Mouse (Mus musculus): ENCODE data around the gene B230104I21Rik.

The B230104I21Rik gene

GRCm38 (mm10) chr4:154348197-154348786, 12.4 kb downstream of the B230104I21Rik start:
- no peak for DNase-seq (ENCODE audit: low read depth, low spot score)

GRCm38 (mm10) chr4:154352246-154352645, 16.3 kb downstream of the B230104I21Rik start:
- no peak for DNase-seq (ENCODE audit: low read depth, low spot score)

GRCm38 (mm10) chr4:154355408-154355807, 19.5 kb downstream of the B230104I21Rik start:
- DNase-seq (ENCODE audit: low read depth, low spot score), result no peak

GRCm38 (mm10) chr4:154358370-154358769, 22.4 kb downstream of the B230104I21Rik start:
- DNase-seq (ENCODE audit: low read depth, low spot score), result no peak

- no peak for DNase-seq (ENCODE audit: low read depth, low spot score)
Measured at GRCm38 (mm10) chr4:154358816-154359215, 22.9 kb downstream of the B230104I21Rik start.

- DNase-seq (ENCODE audit: low read depth, low spot score), result no peak
Measured at GRCm38 (mm10) chr4:154359762-154360300, 23.9 kb downstream of the B230104I21Rik start.

- DNase-seq (ENCODE audit: low read depth, low spot score), result no peak
Measured at GRCm38 (mm10) chr4:154360441-154360840, 24.5 kb downstream of the B230104I21Rik start.

- DNase-seq (ENCODE audit: low read depth, low spot score), result no peak
Measured at GRCm38 (mm10) chr4:154360850-154361249, 24.9 kb downstream of the B230104I21Rik start.

- DNase-seq (ENCODE audit: low read depth, low spot score), result no peak
Measured at GRCm38 (mm10) chr4:154364752-154365151, 28.8 kb downstream of the B230104I21Rik start.

GRCm38 (mm10) chr4:154366836-154367235, 30.9 kb downstream of the B230104I21Rik start:
- no peak for DNase-seq (ENCODE audit: low read depth, low spot score)

- no peak for DNase-seq (ENCODE audit: low read depth, low spot score)
Measured at GRCm38 (mm10) chr4:154369089-154369488, 33.2 kb downstream of the B230104I21Rik start.

- DNase-seq (ENCODE audit: low read depth, low spot score), result no peak
Measured at GRCm38 (mm10) chr4:154370841-154371240, 34.9 kb downstream of the B230104I21Rik start.

GRCm38 (mm10) chr4:154371542-154372247, 35.8 kb downstream of the B230104I21Rik start:
- no peak for DNase-seq (ENCODE audit: low read depth, low spot score)

- DNase-seq (ENCODE audit: low read depth, low spot score), result no peak
Measured at GRCm38 (mm10) chr4:154375939-154376625, 40.2 kb downstream of the B230104I21Rik start.

GRCm38 (mm10) chr4:154378876-154379275, 42.9 kb downstream of the B230104I21Rik start:
- no peak for DNase-seq (ENCODE audit: low read depth, low spot score)

GRCm38 (mm10) chr4:154385208-154385607, 49.3 kb downstream of the B230104I21Rik start:
- no peak for DNase-seq (ENCODE audit: low read depth, low spot score)

GRCm38 (mm10) chr4:154385918-154386317, 50.0 kb downstream of the B230104I21Rik start:
- DNase-seq (ENCODE audit: low read depth, low spot score), result no peak

GRCm38 (mm10) chr4:154386810-154387209, 50.9 kb downstream of the B230104I21Rik start:
- no peak for DNase-seq (ENCODE audit: low read depth, low spot score)

- DNase-seq (ENCODE audit: low read depth, low spot score), result no peak
Measured at GRCm38 (mm10) chr4:154389641-154390040, 53.7 kb downstream of the B230104I21Rik start.

GRCm38 (mm10) chr4:154390333-154391080, 54.6 kb downstream of the B230104I21Rik start:
- DNase-seq (ENCODE audit: low read depth, low spot score), result no peak

GRCm38 (mm10) chr4:154392641-154393040, 56.7 kb downstream of the B230104I21Rik start:
- DNase-seq (ENCODE audit: low read depth, low spot score), result no peak
